Mouse (Mus musculus) CH12.LX (cell line): ENCODE data around the gene Fam151b. TPM values are rescaled to one million over a fixed set of nuclear protein-coding genes. Genes with fewer than 3 reads are reported as not detected.

Source experiments
- DNase-seq: peaks from one replicate; pipeline ENCODE4 v3.0.0-alpha.2; 2013; ENCODE audit errors: extremely low read depth
- H3K27ac ChIP-seq: 2 replicates; pipeline ENCODE4 v1.5.1; 2012; ENCODE audit warnings: low read depth, mild to moderate bottlenecking, control low read depth, moderate library complexity; ENCODE audit not compliant: insufficient read depth
- H3K27me3 ChIP-seq: replicated peaks from 2 replicates; pipeline ENCODE3; 2012; ENCODE audit warnings: inconsistent platforms
- H3K36me3 ChIP-seq, 2 experiments: replicated peaks in 1 of 2; 2 replicates each; pipeline versions ENCODE3 to v1.6.1; 2012; ENCODE audit warnings: inconsistent platforms in 1 of 2, low read length in 1 of 2, mild to moderate bottlenecking in 1 of 2, mixed read lengths in 1 of 2, moderate library complexity in 1 of 2; ENCODE audit not compliant: control insufficient read depth in 1 of 2, insufficient read depth in 1 of 2
- H3K4me1 ChIP-seq, 2 experiments: 2 replicates each; pipeline ENCODE4 v1.6.1; 2012; ENCODE audit warnings: inconsistent platforms in 1 of 2, moderate library complexity in 1 of 2; ENCODE audit not compliant: insufficient read depth in 2 of 2, control insufficient read depth in 1 of 2
- H3K4me2 ChIP-seq: 2 replicates; pipeline ENCODE4 v1.6.1; 2012; ENCODE audit warnings: low read depth, mild to moderate bottlenecking, control low read depth; ENCODE audit not compliant: poor library complexity, insufficient read depth, severe bottlenecking
- H3K4me3 ChIP-seq, 3 experiments: fragments of 150-350 bp in 1 of 3; sonication (generic) in 1 of 3; replicated peaks in 1 of 3; 2 replicates each; pipeline versions ENCODE3 to v1.5.1; 2011 to 2012; ENCODE audit warnings: low read depth in 2 of 3, low read length in 2 of 3, mild to moderate bottlenecking in 2 of 3, moderate library complexity in 2 of 3, control low read depth in 1 of 3, improper control_type of control experiment in 1 of 3, inconsistent platforms in 1 of 3, mixed read lengths in 1 of 3; ENCODE audit not compliant: poor library complexity in 1 of 3
- H3K79me2 ChIP-seq: replicated peaks from 2 replicates; pipeline ENCODE4 v1.6.1; 2012; ENCODE audit warnings: mild to moderate bottlenecking, moderate library complexity; ENCODE audit not compliant: control insufficient read depth, poor library complexity, insufficient read depth, severe bottlenecking; ENCODE audit errors: extremely low read depth
- H3K9ac ChIP-seq: 2 replicates; pipeline ENCODE4 v1.6.1; 2012; ENCODE audit warnings: low read depth, mild to moderate bottlenecking, control low read depth, moderate library complexity; ENCODE audit not compliant: insufficient read depth
- H3K9me3 ChIP-seq: replicated peaks from 2 replicates; pipeline ENCODE3; 2012; ENCODE audit warnings: low read length, inconsistent platforms, mixed read lengths
- BHLHE40 ChIP-seq: IDR thresholded peaks from 2 replicates; pipeline ENCODE4 v1.6.1; 2011; ENCODE audit warnings: mild to moderate bottlenecking, low read depth, low read length, improper control_type of control experiment
- CHD1 ChIP-seq: IDR thresholded peaks from 2 replicates; pipeline ENCODE4 v1.6.1; 2012; ENCODE audit warnings: low read depth, low read length, improper control_type of control experiment, inconsistent platforms
- CHD2 ChIP-seq: IDR thresholded peaks from 2 replicates; pipeline ENCODE4 v1.6.1; 2011; ENCODE audit warnings: low read length, improper control_type of control experiment
- ELF1 ChIP-seq: IDR thresholded peaks from 2 replicates; pipeline ENCODE4 v1.6.1; 2014; ENCODE audit warnings: low read depth, mild to moderate bottlenecking, inconsistent platforms, low read length, improper control_type of control experiment
- ETS1 ChIP-seq: conservative IDR thresholded peaks from 2 replicates; pipeline ENCODE4 v1.6.1; 2012; ENCODE audit warnings: low read depth, mild to moderate bottlenecking, inconsistent platforms, low read length, improper control_type of control experiment, moderate library complexity
- GABPA ChIP-seq: IDR thresholded peaks from 2 replicates; pipeline ENCODE4 v1.6.1; 2012; ENCODE audit warnings: low read depth, low read length, improper control_type of control experiment, inconsistent platforms; ENCODE audit not compliant: insufficient replicate concordance
- IRF4 ChIP-seq: IDR thresholded peaks from 2 replicates; pipeline ENCODE4 v1.6.1; 2014; ENCODE audit warnings: low read depth, mild to moderate bottlenecking, inconsistent platforms, low read length, improper control_type of control experiment
- JUN ChIP-seq: IDR thresholded peaks from 2 replicates; pipeline ENCODE4 v1.6.1; 2011; ENCODE audit warnings: low read depth, mild to moderate bottlenecking, low read length, improper control_type of control experiment, moderate library complexity; ENCODE audit not compliant: insufficient read depth
- JUND ChIP-seq: conservative IDR thresholded peaks from 2 replicates; pipeline ENCODE4 v1.6.1; 2011; ENCODE audit warnings: low read depth, low read length, improper control_type of control experiment
- KAT2A ChIP-seq: IDR thresholded peaks from 2 replicates; pipeline ENCODE4 v1.6.1; 2012; ENCODE audit warnings: low read length, improper control_type of control experiment, inconsistent platforms; ENCODE audit not compliant: insufficient replicate concordance
- MAZ ChIP-seq: IDR thresholded peaks from 2 replicates; pipeline ENCODE4 v1.6.1; 2012; ENCODE audit warnings: low read depth, mild to moderate bottlenecking, inconsistent platforms, low read length, improper control_type of control experiment, moderate library complexity
- PAX5 ChIP-seq: IDR thresholded peaks from 2 replicates; pipeline ENCODE4 v1.6.1; 2012; ENCODE audit warnings: low read length, inconsistent platforms, mixed read lengths
- POLR2A ChIP-seq: IDR thresholded peaks from 2 replicates; pipeline ENCODE4 v1.6.1; 2011; ENCODE audit warnings: low read depth, mild to moderate bottlenecking, improper control_type of control experiment, low read length
- POLR2AphosphoS2 ChIP-seq: IDR thresholded peaks from 2 replicates; pipeline ENCODE4 v1.6.1; 2011; ENCODE audit warnings: low read depth, low read length, improper control_type of control experiment
- RCOR1 ChIP-seq: conservative IDR thresholded peaks from 2 replicates; pipeline ENCODE4 v1.6.1; 2012; ENCODE audit warnings: low read depth, mild to moderate bottlenecking, inconsistent platforms, low read length, improper control_type of control experiment
- SIN3A ChIP-seq: IDR thresholded peaks from 2 replicates; pipeline ENCODE4 v1.6.1; 2012; ENCODE audit warnings: low read length, improper control_type of control experiment, inconsistent platforms
- SMC3 ChIP-seq: IDR thresholded peaks from 2 replicates; pipeline ENCODE4 v1.6.1; 2011; ENCODE audit warnings: low read depth, low read length, improper control_type of control experiment
- TCF12 ChIP-seq: IDR thresholded peaks from 2 replicates; pipeline ENCODE4 v1.6.1; 2014; ENCODE audit warnings: low read depth, mild to moderate bottlenecking, inconsistent platforms, low read length, improper control_type of control experiment
- UBTF ChIP-seq: IDR thresholded peaks from 2 replicates; pipeline ENCODE4 v1.6.1; 2012; ENCODE audit warnings: low read depth, mild to moderate bottlenecking, inconsistent platforms, low read length, improper control_type of control experiment, moderate library complexity
- USF2 ChIP-seq: conservative IDR thresholded peaks from 2 replicates; pipeline ENCODE4 v1.6.1; 2011; ENCODE audit warnings: low read depth, low read length, improper control_type of control experiment
- ZKSCAN1 ChIP-seq: IDR thresholded peaks from 2 replicates; pipeline ENCODE4 v1.6.1; 2012; ENCODE audit warnings: low read depth, inconsistent platforms, low read length, improper control_type of control experiment, borderline replicate concordance
- ZMIZ1 ChIP-seq: IDR thresholded peaks from 2 replicates; pipeline ENCODE4 v1.6.1; 2012; ENCODE audit warnings: low read depth, mild to moderate bottlenecking, inconsistent platforms, low read length, improper control_type of control experiment
- ZNF384 ChIP-seq: IDR thresholded peaks from 2 replicates; pipeline ENCODE4 v1.6.1; 2012; ENCODE audit warnings: low read depth, low read length, improper control_type of control experiment, inconsistent platforms
- dilution Hi-C: fragments of 300-500 bp; cut with MboI; formaldehyde crosslinking; loops from 2 replicates; pipeline ENCODE4 v1.14.3; 2020; ENCODE audit warnings: low sequenced_read_pairs; ENCODE audit not compliant: extremely low pct_unique_long_range_greater_than_20kb, extremely low pct_ligation_motif_present
- in situ Hi-C: fragments of 300-500 bp; cut with MboI; formaldehyde crosslinking; loops from 3 replicates; pipeline ENCODE4 v1.14.3; 2019; ENCODE audit warnings: low sequenced_read_pairs, low pct_ligation_motif_present, low pct_unique_long_range_greater_than_20kb, mixed read lengths
- polyA plus RNA-seq: library from polyadenylated mRNA; unstranded; fragments of >175 nt; gene quantifications from 2 replicates; pipeline ENCODE4 v1.2.1, GENCODE M21; 2012; ENCODE audit warnings: low read depth; ENCODE audit not compliant: insufficient read length
- total RNA-seq, 2 experiments: library from RNA; depleted of rRNA; stranded (reverse); fragments of 300-350 nt in 1 of 2; fragments of >200 nt in 1 of 2; gene quantifications; 2 replicates each; pipeline ENCODE4 v1.2.3; 2012 to 2014

Fam151b gene
- total and polyA plus RNA-seq, 3 experiments = 2.5 to 5.2 (median 3.7) TPM

- DNase-seq = peak; percentile 49
- TF ChIP-seq MAZ (0 out of 2 replicates have a peak, but pooled peaks have one; percentile 20), SIN3A (peak; percentile 43; the same call in 1 of the 2 replicates), BHLHE40 (peak; percentile 7; the same call in 1 of the 2 replicates), IRF4 (peak; percentile 31; the same call in 1 of the 2 replicates), ZNF384 (peak; percentile 75), TCF12 (peak; percentile 19), ZKSCAN1 (no peak), ELF1 (no peak), RCOR1 (no peak), UBTF (peak; percentile 99), CHD1 (peak; percentile 36; the same call in 1 of the 2 replicates), JUND (peak; percentile 44; the same call in 1 of the 2 replicates), GABPA (no peak), USF2 (no peak), POLR2AphosphoS2 (no peak), POLR2A (no peak), JUN (peak; percentile 35; the same call in 1 of the 2 replicates), SMC3 (no peak), KAT2A (0 out of 2 replicates have a peak, but pooled peaks have one; percentile 41), ETS1 (no peak), CHD2 (peak; percentile 63; the same call in 1 of the 2 replicates), PAX5 (no peak), ZMIZ1 (peak; percentile 85)
- Histone ChIP-seq H3K9ac (peak overlapping the region; percentile 33), H3K4me2 (peak overlapping the region; percentile 2; the same call in 1 of the 2 replicates), H3K4me1 (peaks cover 0 to 14% of the 10 kb centered on the region in 2 experiments; a peak in 2 of 4 replicates), H3K4me3 (peak overlapping the region; percentile 70 to 91 (median 83)), H3K9me3 (no peaks in the 10 kb centered on the region), H3K79me2 (no peaks in the 10 kb centered on the region), H3K36me3 (peaks cover 0 to 5% of the 10 kb centered on the region in 2 experiments), H3K27me3 (no peaks in the 10 kb centered on the region), H3K27ac (peak overlapping the region; percentile 82)
- dilution Hi-C loops (no loop called here), in situ Hi-C loops (no loop called here)
Measured at GRCm38 (mm10) chr13:92529828-92530720, 46.3 kb upstream of the Fam151b start.
